Mouse (Mus musculus) layer of hippocampus, adult 11-12 months (tissue): Measurements from ENCODE around the gene Tmem159.

Source experiments
- DNase-seq: peaks from one replicate; pipeline ENCODE4 v3.0.0; 2022; ENCODE audit warnings: low spot score

Tmem159 gene

DNA sequence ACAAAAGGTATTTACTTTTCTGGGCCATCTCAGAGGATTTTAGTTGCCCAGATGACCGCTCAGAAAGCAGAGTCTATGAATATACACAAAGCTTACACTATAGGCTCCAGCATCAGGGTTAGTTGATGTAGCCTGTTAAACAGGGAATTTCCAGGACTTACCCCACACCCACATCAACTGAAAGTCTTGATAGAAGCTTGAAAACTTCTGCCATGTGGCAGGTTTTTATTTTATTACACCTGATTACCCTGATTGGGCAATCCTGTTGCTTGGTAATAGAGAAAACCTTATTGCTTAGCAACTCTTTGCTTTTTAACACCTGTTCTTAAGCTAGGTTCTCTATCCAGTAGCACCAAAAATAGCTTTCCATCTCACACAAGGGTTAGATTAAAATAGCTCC is 40.6 kb downstream of the Tmem159 start:
- no peak for DNase-seq

DNA sequence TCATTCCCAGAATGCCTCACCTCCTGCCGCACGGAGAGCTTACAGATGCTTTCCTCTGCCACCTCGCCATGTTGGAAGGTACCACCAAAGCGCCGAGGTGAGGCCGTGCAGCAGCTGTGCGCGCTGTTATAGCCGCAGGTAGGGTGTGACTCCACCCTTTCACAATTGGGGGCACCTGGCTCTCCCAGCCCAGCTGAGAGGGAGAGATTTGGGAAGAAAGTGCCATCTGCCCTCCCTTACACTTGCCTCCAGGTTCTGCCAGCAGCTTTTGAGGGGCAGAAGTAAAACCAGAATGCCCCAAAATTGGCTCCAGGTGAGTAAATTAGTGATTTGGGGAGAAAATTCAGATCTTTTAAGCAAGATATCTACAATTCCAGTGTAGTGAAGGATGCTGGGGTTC is 43.0 kb downstream of the Tmem159 start, which contains the start of gene Zp2:
Gene Zp2 (minus strand): TSS at position 101 of the 400 bp plus-strand sequence.
- DNase-seq = no peak

DNA sequence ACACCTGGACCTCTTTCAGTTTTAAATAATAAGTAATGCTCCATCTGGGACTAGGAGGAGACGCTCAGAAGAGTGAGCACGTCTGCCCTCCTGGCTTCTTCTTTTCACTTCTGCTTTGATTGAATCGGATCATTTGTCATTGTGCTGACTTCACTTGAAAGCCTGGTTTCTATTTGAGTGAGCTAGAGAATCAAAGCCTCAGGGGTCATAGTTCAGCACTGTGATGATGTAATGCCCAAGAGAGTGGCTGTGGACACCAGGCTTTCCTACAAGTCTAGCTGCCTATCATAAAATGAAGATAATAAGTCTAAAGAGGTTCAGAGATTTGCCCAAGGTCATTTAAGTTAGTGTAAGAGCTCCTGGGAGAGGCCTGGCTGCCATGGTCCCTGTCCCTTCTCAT is 48.1 kb downstream of the Tmem159 start:
- DNase-seq = no peak

DNA sequence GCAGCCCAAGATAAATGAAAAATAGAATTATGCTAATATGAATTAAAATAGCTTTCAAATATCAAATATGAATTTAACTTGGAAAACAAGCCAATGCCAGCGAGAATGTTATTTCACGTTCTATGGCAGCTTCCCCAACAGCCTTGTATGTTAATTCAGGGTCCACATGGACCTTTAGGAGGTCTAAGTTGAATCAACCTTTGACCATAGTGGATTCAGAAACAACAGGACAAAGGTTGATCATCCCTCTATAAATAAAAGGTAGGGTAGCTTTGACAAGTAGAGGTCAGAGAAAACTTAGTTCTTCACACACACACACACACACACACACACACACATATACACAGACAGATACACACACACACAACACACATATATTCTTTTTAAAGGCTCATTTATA is 48.7 kb downstream of the Tmem159 start:
- no peak for DNase-seq

- peak; percentile 34 for DNase-seq
These were observed 54.8 kb downstream of the Tmem159 start for GRCm38 (mm10) chr7:120156841-120157409.

- DNase-seq = no peak
These were observed 55.5 kb downstream of the Tmem159 start for GRCm38 (mm10) chr7:120157575-120158061.

DNA sequence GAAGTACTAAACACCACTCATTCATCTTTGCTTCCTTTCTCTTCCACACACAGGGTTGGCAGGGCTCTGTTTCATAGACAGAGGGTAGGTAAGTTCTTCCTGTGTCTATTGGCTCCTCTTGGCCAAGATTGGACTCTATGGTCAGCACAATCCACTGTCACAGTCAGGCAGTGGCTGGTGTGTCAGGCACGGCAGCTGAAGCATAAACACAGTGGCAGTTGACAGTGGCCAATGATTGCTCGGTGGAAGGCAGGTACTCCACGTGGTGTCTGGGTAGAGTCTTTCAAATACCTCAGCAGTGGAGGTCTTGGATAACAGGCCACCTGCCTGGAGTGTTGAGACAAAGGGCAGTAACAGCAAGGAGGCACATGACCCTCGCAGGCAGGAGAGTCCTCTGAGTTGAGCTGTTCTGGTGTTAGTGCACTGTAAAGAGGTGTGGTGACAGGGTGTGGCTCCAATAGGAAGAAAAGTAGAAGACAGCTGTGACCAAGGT is 56.0 kb downstream of the Tmem159 start:
- DNase-seq = no peak

- DNase-seq = no peak
These were observed 61.6 kb downstream of the Tmem159 start for GRCm38 (mm10) chr7:120163581-120164251.
